Mouse (Mus musculus) liver, embryonic 15.5 days (tissue): Measurements from ENCODE around the gene Fanca. TPM values are rescaled to one million over a fixed set of nuclear protein-coding genes. Genes with fewer than 3 reads are reported as not detected.
A peak's percentile ranks its signal among the peaks of the same experiment; 100 is the strongest.
"Not testable (repeated sequence)": the region's sequence is repeated elsewhere in the genome, so short reads cannot be mapped to it uniquely, and the experiment has no call there.

Experiments
- ATAC-seq: fragments of 200-750 bp; cut with Nextera tagmentation; 2 replicates; pipeline ENCODE4 v1.8.0; 2017; ENCODE audit warnings: moderate number of reproducible peaks, mild to moderate bottlenecking, moderate library complexity; ENCODE audit not compliant: insufficient read depth
- H3K27ac ChIP-seq: fragments of 300-500 bp; sonication (generic); replicated peaks from 2 replicates; pipeline ENCODE4 v1.5.1; 2015; ENCODE audit warnings: mild to moderate bottlenecking, inconsistent platforms
- H3K27me3 ChIP-seq: fragments of 300-500 bp; sonication (generic); 2 replicates; pipeline ENCODE4 v1.6.1; 2015; ENCODE audit warnings: mild to moderate bottlenecking, inconsistent platforms
- H3K36me3 ChIP-seq: fragments of 300-500 bp; sonication (generic); replicated peaks from 2 replicates; pipeline ENCODE4 v1.6.1; 2015; ENCODE audit warnings: moderate library complexity, mild to moderate bottlenecking, inconsistent platforms
- H3K4me1 ChIP-seq: fragments of 300-500 bp; sonication (generic); replicated peaks from 2 replicates; pipeline ENCODE4 v1.6.1; 2015; ENCODE audit warnings: inconsistent platforms
- H3K4me2 ChIP-seq: fragments of 300-500 bp; sonication (generic); 2 replicates; pipeline ENCODE4 v1.6.1; 2015; ENCODE audit warnings: moderate library complexity, mild to moderate bottlenecking, inconsistent platforms
- H3K4me3 ChIP-seq: fragments of 300-500 bp; sonication (generic); replicated peaks from 2 replicates; pipeline ENCODE4 v1.5.1; 2015; ENCODE audit warnings: mild to moderate bottlenecking, inconsistent platforms
- H3K9ac ChIP-seq: fragments of 300-500 bp; sonication (generic); 2 replicates; pipeline ENCODE4 v1.6.1; 2015; ENCODE audit warnings: moderate library complexity, mild to moderate bottlenecking, inconsistent platforms
- H3K9me3 ChIP-seq: fragments of 300-500 bp; sonication (generic); replicated peaks from 2 replicates; pipeline ENCODE4 v1.6.1; 2016; ENCODE audit warnings: inconsistent platforms
- WGBS: fragments of 180-500 bp; shearing (Covaris S2); methylation state at CpG from one replicate; pipeline ENCODE4 v1.1.7; 2015; ENCODE audit warnings: mixed read lengths; ENCODE audit not compliant: insufficient replicate concordance; 5-methylcytosine and 5-hydroxymethylcytosine counted together
- polyA plus RNA-seq: library from polyadenylated mRNA; unstranded; fragments of >200 nt; fragmentation: Nextera tagmentation; extraction: Ambion mirVana; gene quantifications from 2 replicates; pipeline ENCODE4 v1.2.1, GENCODE M21; 2015

Gene Fanca
- polyA plus RNA-seq, 1 experiment from 2014 or later, result 16.7 TPM

DNA sequence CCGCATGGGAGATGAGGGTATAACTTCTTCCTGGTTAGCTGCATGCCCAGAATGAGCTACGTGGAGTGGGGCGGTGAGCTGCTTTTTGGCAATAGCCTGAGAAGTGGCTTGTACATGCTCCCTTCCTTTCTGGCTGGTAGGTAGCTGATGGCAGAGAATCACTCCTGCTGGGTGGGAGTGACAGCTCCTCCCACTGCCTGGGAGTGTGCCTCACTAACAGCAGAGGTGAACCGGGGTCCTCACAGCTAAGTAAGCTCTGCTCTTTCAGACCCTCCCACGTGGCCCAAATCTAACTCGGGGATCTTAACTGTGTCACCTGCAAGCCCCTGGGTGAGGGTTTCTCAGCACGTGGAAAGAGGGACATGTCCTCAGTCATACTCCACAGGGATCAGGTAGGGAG is 85.8 kb downstream of the Fanca start:
- Histone ChIP-seq H3K36me3 (0 out of 2 replicates have a peak, but pooled peaks cover 3% of the 10 kb centered on the region), H3K27me3 (peaks cover 42% of the 10 kb centered on the region), H3K27ac (no peak overlapping the region), H3K4me2 (no peak overlapping the region), H3K4me1 (peaks cover 22% of the 10 kb centered on the region), H3K4me3 (no peak overlapping the region), H3K9me3 (no peaks in the 10 kb centered on the region), H3K9ac (no peak overlapping the region)
- ATAC-seq, result no peak
- 44% methylated on average over 7 of the region's 7 CpGs for WGBS

DNA sequence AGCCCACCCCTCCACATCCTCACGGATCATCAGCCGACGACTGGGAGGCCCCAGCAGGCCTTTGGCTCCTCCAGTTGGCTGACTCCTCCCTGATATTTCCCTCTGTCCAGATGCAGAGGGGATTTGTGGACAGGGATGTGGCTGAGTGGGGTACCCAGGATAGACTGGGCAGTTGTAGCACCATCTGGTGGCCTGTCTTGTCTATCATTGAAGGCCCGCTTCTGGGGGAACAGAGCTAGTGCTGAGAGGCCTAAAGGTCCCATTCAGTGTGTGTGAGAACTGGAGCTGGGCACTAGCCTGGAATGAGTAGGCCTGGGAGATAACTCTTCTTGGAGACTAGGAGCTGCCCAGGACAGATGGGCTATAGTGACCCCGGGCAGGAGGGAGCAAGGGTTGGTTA is 86.6 kb downstream of the Fanca start:
- WGBS, result 63% methylated on average over 5 of the region's 5 CpGs

DNA sequence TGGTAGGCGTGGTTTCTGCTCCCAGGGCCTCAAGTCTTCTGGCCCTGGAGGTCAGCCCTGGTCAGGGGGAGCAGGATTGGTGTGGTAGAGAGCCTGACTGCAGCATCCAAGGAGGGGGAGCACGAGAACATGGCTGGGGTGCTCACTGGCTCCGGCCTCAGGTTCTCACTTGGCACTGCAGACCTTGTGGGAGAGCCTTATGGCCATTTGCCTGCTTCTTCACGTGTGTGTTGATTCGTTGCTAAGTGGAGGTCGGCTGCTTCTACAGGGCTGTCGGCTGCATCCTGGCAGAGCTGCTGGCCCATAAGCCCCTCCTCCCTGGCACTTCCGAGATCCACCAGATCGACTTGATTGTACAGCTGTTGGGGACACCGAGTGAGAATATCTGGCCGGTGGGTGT is 88.0 kb downstream of the Fanca start:
- H3K4me2 ChIP-seq, ATAC-seq, H3K4me3 ChIP-seq, H3K9me3 ChIP-seq, H3K27ac ChIP-seq, H3K9ac ChIP-seq, H3K36me3 ChIP-seq: not testable (repeated sequence)
- H3K4me1 ChIP-seq, result peaks cover 11% of the 10 kb centered on the region
- peaks cover 25% of the 10 kb centered on the region for H3K27me3 ChIP-seq
- WGBS, result 72% methylated on average over 11 of the region's 11 CpGs

More for the DNA sequence above, 86.6 kb downstream of the Fanca start:
- Histone ChIP-seq H3K27me3 (peaks cover 40% of the 10 kb centered on the region), H3K36me3 (0 out of 2 replicates have a peak, but pooled peaks cover 8% of the 10 kb centered on the region), H3K9me3 (no peaks in the 10 kb centered on the region), H3K27ac (no peak overlapping the region), H3K4me1 (peaks cover 21% of the 10 kb centered on the region), H3K9ac (no peak overlapping the region), H3K4me3 (no peak overlapping the region), H3K4me2 (no peak overlapping the region)
- ATAC-seq, result no peak

DNA sequence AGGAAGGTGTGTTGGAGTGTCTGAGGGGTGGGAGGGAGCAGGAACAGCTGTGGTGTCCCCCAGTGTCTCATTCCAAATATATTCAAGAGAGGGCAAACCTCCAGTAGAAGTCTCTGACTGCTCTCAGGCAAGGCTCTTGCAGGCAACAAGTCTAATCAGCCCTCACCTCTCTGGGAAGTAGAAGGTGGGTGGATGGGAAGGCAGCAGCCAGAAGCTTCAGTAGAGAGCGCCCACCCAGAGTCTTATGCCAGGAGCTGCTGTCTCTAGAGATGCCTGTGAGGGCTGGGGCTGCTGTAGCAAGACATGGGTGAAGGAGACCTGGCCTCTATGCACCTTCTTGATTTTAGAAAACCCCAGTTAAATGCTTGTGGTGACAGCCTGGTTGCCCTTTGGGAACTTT is 90.0 kb downstream of the Fanca start:
- Histone ChIP-seq H3K36me3 (0 out of 2 replicates have a peak, but pooled peaks cover 8% of the 10 kb centered on the region), H3K27ac (no peak overlapping the region), H3K9me3 (no peaks in the 10 kb centered on the region), H3K27me3 (peaks cover 6% of the 10 kb centered on the region), H3K4me2 (no peak overlapping the region), H3K4me3 (no peak overlapping the region), H3K9ac (no peak overlapping the region), H3K4me1 (peaks cover 18% of the 10 kb centered on the region)
- 76% methylated on average over 1 of the region's 1 CpGs for WGBS
- ATAC-seq, result no peak

- peak; percentile 88 for ATAC-seq
- H3K27ac ChIP-seq, result peak within 1 kb of the TSS; percentile 84
- 0 out of 2 replicates have a peak, but pooled peaks cover 8% of the 10 kb centered on the region for H3K36me3 ChIP-seq
- H3K9ac ChIP-seq, result peak within 1 kb of the TSS; percentile 73
- H3K4me1 ChIP-seq, result peaks cover 18% of the 10 kb centered on the region
- peak within 1 kb of the TSS; percentile 93 for H3K4me2 ChIP-seq
- 2% methylated on average over 59 of the region's 59 CpGs for WGBS
- no peaks in the 10 kb centered on the region for H3K27me3 ChIP-seq
- no peaks in the 10 kb centered on the region for H3K9me3 ChIP-seq
- H3K4me3 ChIP-seq, result peak within 1 kb of the TSS; percentile 69
Measured at GRCm38 (mm10) chr8:123224278-123225266, 93.8 kb downstream of the Fanca start, which contains the start of gene Cdk10. Gene Cdk10, plus strand, starts transcription at chr8:123224842.

- no peak overlapping the region for H3K27ac ChIP-seq
- no peak overlapping the region for H3K9ac ChIP-seq
- H3K9me3 ChIP-seq, result no peaks in the 10 kb centered on the region
- WGBS, result 64% methylated on average over 1 of the region's 1 CpGs
- H3K4me3 ChIP-seq, result no peak overlapping the region
- H3K27me3 ChIP-seq, result no peaks in the 10 kb centered on the region
- no peak for ATAC-seq
- H3K4me2 ChIP-seq, result no peak overlapping the region
- H3K36me3 ChIP-seq, result no peaks in the 10 kb centered on the region
- H3K4me1 ChIP-seq, result peaks cover 18% of the 10 kb centered on the region
Measured at GRCm38 (mm10) chr8:123220917-123221316, 97.5 kb downstream of the Fanca start.

Other genes starting within 250 kb of the Fanca start
- gene Rpl13, start 216.2 kb downstream of the Fanca start, polyA plus RNA-seq, result 785 TPM in 2 replicates
- gene Cpne7, start 201.2 kb downstream of the Fanca start, polyA plus RNA-seq, result 0.30 and 0.45 TPM in 2 replicates
- 0.76 and 0.96 TPM in 2 replicates for gene Sult5a1, start 160.3 kb downstream of the Fanca start, polyA plus RNA-seq
- gene Dpep1, start 132.3 kb downstream of the Fanca start, polyA plus RNA-seq, result 0.21 and 0.26 TPM in 2 replicates
- 59.5 and 63.8 TPM in 2 replicates for gene Chmp1a, start 105.8 kb downstream of the Fanca start, polyA plus RNA-seq
- gene Spata33, start 105.7 kb downstream of the Fanca start, polyA plus RNA-seq, result 0.18 and 0.37 TPM in 2 replicates
- gene Cdk10, start 93.7 kb downstream of the Fanca start, polyA plus RNA-seq, result 8.9 and 9.0 TPM in 2 replicates
- 2.2 and 2.9 TPM in 2 replicates for gene Spata2l, start 82.3 kb downstream of the Fanca start, polyA plus RNA-seq
- gene Zfp276, start 64.4 kb downstream of the Fanca start, polyA plus RNA-seq, result 8.0 and 9.2 TPM in 2 replicates
- gene Vps9d1, start 64.2 kb downstream of the Fanca start, polyA plus RNA-seq, result 4.6 and 5.3 TPM in 2 replicates
- 3.0 and 3.4 TPM in 2 replicates for gene Spire2, start 14.1 kb upstream of the Fanca start, polyA plus RNA-seq
- 50.6 and 54.5 TPM in 2 replicates for gene Tcf25, start 55.2 kb upstream of the Fanca start, polyA plus RNA-seq
- gene Mc1r, start 88.5 kb upstream of the Fanca start, polyA plus RNA-seq, result not detected in 2 replicates
- gene Tubb3, start 92.8 kb upstream of the Fanca start, polyA plus RNA-seq, result 0.67 and 0.99 TPM in 2 replicates
- 11.7 and 11.9 TPM in 2 replicates for gene Def8, start 105.0 kb upstream of the Fanca start, polyA plus RNA-seq
- gene Afg3l1, start 159.3 kb upstream of the Fanca start, polyA plus RNA-seq, result 22.2 and 24.2 TPM in 2 replicates
- 0.24 TPM in 2 replicates for gene Dbndd1, start 196.9 kb upstream of the Fanca start, polyA plus RNA-seq
- 3.3 and 3.8 TPM in 2 replicates for gene Gas8, start 200.3 kb upstream of the Fanca start, polyA plus RNA-seq